Mouse (Mus musculus) lung, adult 2 months (tissue): ENCODE measurements around the gene Hsd17b6.

ENCODE experiments used
- CTCF ChIP-seq: fragments of 200-500 bp; IDR thresholded peaks from 2 replicates; pipeline ENCODE4 v1.5.1; 2011; ENCODE audit warnings: mild to moderate bottlenecking, low read length, control low read depth; ENCODE audit not compliant: insufficient read depth
- POLR2A ChIP-seq: fragments of 200-500 bp; IDR thresholded peaks from 2 replicates; pipeline ENCODE4 v1.6.1; 2011; ENCODE audit warnings: low read depth, mild to moderate bottlenecking, control low read depth, low read length, borderline replicate concordance; ENCODE audit errors: extremely low read depth

DNA sequence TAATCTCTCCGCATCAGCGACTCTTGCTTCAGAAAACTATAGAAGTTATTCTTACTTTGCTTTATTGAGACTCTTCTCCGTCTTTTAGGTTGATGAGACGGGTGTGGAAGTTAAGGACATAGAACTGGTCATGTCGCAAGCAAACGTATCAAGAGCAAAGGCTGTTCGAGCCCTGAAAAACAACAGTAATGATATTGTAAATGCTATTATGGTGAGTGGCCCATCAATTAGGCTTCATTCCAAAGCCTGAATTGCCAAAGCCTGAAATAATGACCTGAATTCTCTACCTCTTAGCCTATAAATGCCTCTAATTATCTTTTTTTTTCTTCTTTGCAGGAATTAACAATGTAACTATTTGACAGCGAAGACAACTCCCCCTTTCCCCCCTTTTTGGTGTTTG lies 40.7 kb upstream of the Hsd17b6 start:
- TF ChIP-seq CTCF, result no peak
- TF ChIP-seq POLR2A, result no peak
